Mouse (Mus musculus) stomach, postnatal 0 days (tissue): Measurements from ENCODE around the gene Ctu2.

Source experiments
- CTCF ChIP-seq: IDR thresholded peaks from 2 replicates; pipeline ENCODE4 v1.5.1; 2016; ENCODE audit warnings: antibody characterized with exemption, low read depth, mild to moderate bottlenecking, moderate library complexity
- EP300 ChIP-seq: optimal IDR thresholded peaks from 2 replicates; pipeline ENCODE3; 2016; ENCODE audit warnings: antibody characterized with exemption

DNA sequence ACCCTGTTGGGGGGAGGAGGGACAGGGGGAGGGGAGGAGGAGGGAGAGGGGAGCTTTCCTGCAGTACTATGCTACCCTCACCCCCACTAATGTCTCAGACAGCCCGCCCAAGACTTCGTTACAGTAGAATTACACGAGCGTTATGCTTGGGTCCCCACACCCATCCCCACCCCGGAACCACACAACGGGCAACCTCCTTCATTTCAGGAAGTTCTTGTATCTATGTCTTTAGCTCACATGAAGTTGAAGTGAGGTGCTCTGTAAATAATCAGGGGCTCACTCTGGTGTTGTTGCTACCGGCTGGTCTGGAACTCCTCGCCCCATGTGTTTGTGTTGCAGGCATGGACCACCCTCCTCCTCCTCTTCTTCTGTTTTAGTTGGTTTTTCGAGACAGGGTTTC lies 47.8 kb upstream of the Ctu2 start:
- TF ChIP-seq CTCF (no peak), EP300 (no peak)
